Mouse (Mus musculus) embryonic facial prominence, embryonic 13.5 days (tissue): ENCODE data around the gene Flrt1. TPM values are rescaled to one million over a fixed set of nuclear protein-coding genes. Genes with fewer than 3 reads are reported as not detected.
"Not testable (repeated sequence)": the region's sequence is repeated elsewhere in the genome, so short reads cannot be mapped to it uniquely, and the experiment has no call there.

ENCODE experiments used
- ATAC-seq: fragments of 200-750 bp; cut with Nextera tagmentation; 2 replicates; pipeline ENCODE4 v1.8.0; 2017; ENCODE audit warnings: low read depth; ENCODE audit not compliant: insufficient number of reproducible peaks, insufficient read depth, low FRiP score, low TSS enrichment
- H3K27ac ChIP-seq: fragments of 300-500 bp; sonication (generic); 2 replicates; pipeline ENCODE4 v1.5.1; 2015; ENCODE audit warnings: moderate library complexity, mild to moderate bottlenecking, inconsistent platforms
- H3K27me3 ChIP-seq: fragments of 300-500 bp; sonication (generic); 2 replicates; pipeline ENCODE4 v1.6.1; 2015; ENCODE audit warnings: mild to moderate bottlenecking, inconsistent platforms
- H3K36me3 ChIP-seq: fragments of 300-500 bp; sonication (generic); 2 replicates; pipeline ENCODE4 v1.6.1; 2015; ENCODE audit warnings: mild to moderate bottlenecking, inconsistent platforms
- H3K4me1 ChIP-seq: fragments of 300-500 bp; sonication (generic); 2 replicates; pipeline ENCODE4 v1.6.1; 2015; ENCODE audit warnings: inconsistent platforms
- H3K4me2 ChIP-seq: fragments of 300-500 bp; sonication (generic); 2 replicates; pipeline ENCODE4 v1.6.1; 2015; ENCODE audit warnings: moderate library complexity, mild to moderate bottlenecking, inconsistent platforms
- H3K4me3 ChIP-seq: fragments of 300-500 bp; sonication (generic); 2 replicates; pipeline ENCODE4 v1.5.1; 2015; ENCODE audit warnings: mild to moderate bottlenecking, inconsistent platforms
- H3K9ac ChIP-seq: fragments of 300-500 bp; sonication (generic); 2 replicates; pipeline ENCODE4 v1.6.1; 2015; ENCODE audit warnings: mild to moderate bottlenecking, inconsistent platforms
- H3K9me3 ChIP-seq: fragments of 300-500 bp; sonication (generic); 2 replicates; pipeline ENCODE4 v1.6.1; 2016; ENCODE audit warnings: inconsistent platforms
- WGBS: fragments of 180-500 bp; shearing (Covaris S2); methylation state at CpG from one replicate; pipeline ENCODE4 v1.1.7; 2015; ENCODE audit warnings: mixed read lengths; 5-methylcytosine and 5-hydroxymethylcytosine counted together
- polyA plus RNA-seq: library from polyadenylated mRNA; unstranded; fragments of >200 nt; fragmentation: Nextera tagmentation; extraction: Ambion mirVana; gene quantifications from 2 replicates; pipeline ENCODE4 v1.2.1, GENCODE M21; 2015

The Flrt1 gene
- polyA plus RNA-seq, 1 experiment from 2014 or later = 13.0 TPM

- Histone ChIP-seq H3K4me2 (no peak overlapping the region), H3K9me3 (no peaks in the 10 kb centered on the region), H3K27me3 (0 out of 2 replicates have a peak, but pooled peaks cover 6% of the 10 kb centered on the region), H3K9ac (0 out of 2 replicates have a peak overlapping the region, but pooled peaks have one; percentile 2), H3K4me3 (no peak overlapping the region), H3K4me1 (peaks cover 10% of the 10 kb centered on the region), H3K36me3 (no peaks in the 10 kb centered on the region), H3K27ac (no peak overlapping the region)
- WGBS = 83% methylated on average over 7 of the region's 7 CpGs
- ATAC-seq = no peak
These were observed 27.3 kb downstream of the Flrt1 start for GRCm38 (mm10) chr19:7078271-7078670.

- Histone ChIP-seq H3K36me3 (no peaks in the 10 kb centered on the region), H3K27me3 (0 out of 2 replicates have a peak, but pooled peaks cover 3% of the 10 kb centered on the region), H3K9ac (0 out of 2 replicates have a peak overlapping the region, but pooled peaks have one; percentile 2), H3K27ac (no peak overlapping the region), H3K4me3 (no peak overlapping the region), H3K4me2 (no peak overlapping the region), H3K9me3 (no peaks in the 10 kb centered on the region), H3K4me1 (peaks cover 5% of the 10 kb centered on the region)
- 46% methylated on average over 9 of the region's 9 CpGs for WGBS
- ATAC-seq = no peak
These were observed 27.9 kb downstream of the Flrt1 start for GRCm38 (mm10) chr19:7077666-7078065.

GRCm38 (mm10) chr19:7075336-7075735, 30.2 kb downstream of the Flrt1 start:
- not testable (repeated sequence) for H3K4me3 ChIP-seq, H3K9ac ChIP-seq, H3K4me2 ChIP-seq, H3K27ac ChIP-seq, H3K36me3 ChIP-seq, ATAC-seq, H3K9me3 ChIP-seq
- H3K4me1 ChIP-seq = peaks cover 11% of the 10 kb centered on the region
- 0 out of 2 replicates have a peak, but pooled peaks cover 15% of the 10 kb centered on the region for H3K27me3 ChIP-seq
- 79% methylated on average over 11 of the region's 11 CpGs for WGBS

- H3K4me1 ChIP-seq = peaks cover 23% of the 10 kb centered on the region
- WGBS = 48% methylated on average over 12 of the region's 12 CpGs
- H3K36me3 ChIP-seq = no peaks in the 10 kb centered on the region
These were observed 31.3 kb downstream of the Flrt1 start for GRCm38 (mm10) chr19:7073997-7074781.

GRCm38 (mm10) chr19:7072221-7072620, 33.3 kb downstream of the Flrt1 start:
- Histone ChIP-seq H3K4me3 (no peak overlapping the region), H3K4me2 (no peak overlapping the region), H3K36me3 (no peaks in the 10 kb centered on the region), H3K27ac (no peak overlapping the region), H3K9me3 (no peaks in the 10 kb centered on the region), H3K4me1 (peaks cover 36% of the 10 kb centered on the region), H3K27me3 (peaks cover 32% of the 10 kb centered on the region), H3K9ac (no peak overlapping the region)
- ATAC-seq = no peak
- WGBS = 67% methylated on average over 6 of the region's 6 CpGs

More at GRCm38 (mm10) chr19:7073997-7074781, 31.3 kb downstream of the Flrt1 start:
- Histone ChIP-seq H3K4me3 (no peak overlapping the region), H3K9ac (no peak overlapping the region), H3K9me3 (no peaks in the 10 kb centered on the region), H3K27me3 (peaks cover 22% of the 10 kb centered on the region; the same call in 1 of the 2 replicates), H3K27ac (no peak overlapping the region), H3K4me2 (no peak overlapping the region)
- no peak for ATAC-seq

GRCm38 (mm10) chr19:7070775-7071174, 34.8 kb downstream of the Flrt1 start:
- Histone ChIP-seq H3K27ac (no peak overlapping the region; the same call in 1 of the 2 replicates), H3K9ac (0 out of 2 replicates have a peak overlapping the region, but pooled peaks have one; percentile 59), H3K4me3 (no peak overlapping the region), H3K9me3 (no peaks in the 10 kb centered on the region), H3K27me3 (peaks cover 33% of the 10 kb centered on the region), H3K36me3 (no peaks in the 10 kb centered on the region), H3K4me1 (peaks cover 50% of the 10 kb centered on the region), H3K4me2 (peak overlapping the region; percentile 46)
- WGBS = 7% methylated on average over 4 of the region's 4 CpGs
- no peak for ATAC-seq

- no peaks in the 10 kb centered on the region for H3K36me3 ChIP-seq
- peaks cover 52% of the 10 kb centered on the region for H3K4me1 ChIP-seq
- WGBS = 6% methylated on average over 35 of the region's 35 CpGs
- peak overlapping the region; percentile 59 for H3K9ac ChIP-seq
- no peak for ATAC-seq
- H3K27me3 ChIP-seq = peaks cover 33% of the 10 kb centered on the region
- peak overlapping the region; percentile 46 for H3K4me2 ChIP-seq
- H3K4me3 ChIP-seq = no peak overlapping the region; the same call in 1 of the 2 replicates
- H3K27ac ChIP-seq = peak overlapping the region; percentile 30; the same call in 1 of the 2 replicates
- no peaks in the 10 kb centered on the region for H3K9me3 ChIP-seq
These were observed 35.5 kb downstream of the Flrt1 start for GRCm38 (mm10) chr19:7069781-7070763.

GRCm38 (mm10) chr19:7068661-7069531, 36.6 kb downstream of the Flrt1 start:
- 0 out of 2 replicates have a peak overlapping the region, but pooled peaks have one; percentile 59 for H3K9ac ChIP-seq
- H3K27ac ChIP-seq = peak overlapping the region; percentile 44; the same call in 1 of the 2 replicates
- no peaks in the 10 kb centered on the region for H3K36me3 ChIP-seq
- 49% methylated on average over 11 of the region's 11 CpGs for WGBS
- peak overlapping the region; percentile 26 for H3K4me2 ChIP-seq
- H3K4me3 ChIP-seq = no peak overlapping the region
- H3K4me1 ChIP-seq = peaks cover 52% of the 10 kb centered on the region
- peaks cover 32% of the 10 kb centered on the region for H3K27me3 ChIP-seq
- no peak for ATAC-seq
- no peaks in the 10 kb centered on the region for H3K9me3 ChIP-seq

- Histone ChIP-seq H3K4me2 (peak overlapping the region; percentile 26), H3K27ac (no peak overlapping the region), H3K9ac (0 out of 2 replicates have a peak overlapping the region, but pooled peaks have one; percentile 46), H3K36me3 (no peaks in the 10 kb centered on the region), H3K4me3 (no peak overlapping the region), H3K27me3 (peaks cover 29% of the 10 kb centered on the region), H3K4me1 (peaks cover 52% of the 10 kb centered on the region), H3K9me3 (no peaks in the 10 kb centered on the region)
- 2% methylated on average over 14 of the region's 14 CpGs for WGBS
- ATAC-seq = no peak; the same call in 1 of the 2 replicates
These were observed 37.4 kb downstream of the Flrt1 start for GRCm38 (mm10) chr19:7068136-7068535.

GRCm38 (mm10) chr19:7067344-7068050, 38.0 kb downstream of the Flrt1 start:
- Histone ChIP-seq H3K36me3 (no peaks in the 10 kb centered on the region), H3K9me3 (no peaks in the 10 kb centered on the region), H3K4me3 (no peak overlapping the region), H3K27ac (no peak overlapping the region), H3K27me3 (peaks cover 29% of the 10 kb centered on the region), H3K4me1 (peaks cover 52% of the 10 kb centered on the region), H3K9ac (0 out of 2 replicates have a peak overlapping the region, but pooled peaks have one; percentile 46), H3K4me2 (no peak overlapping the region)
- no peak for ATAC-seq
- WGBS = 53% methylated on average over 20 of the region's 20 CpGs
